In the genomic region with DNA sequence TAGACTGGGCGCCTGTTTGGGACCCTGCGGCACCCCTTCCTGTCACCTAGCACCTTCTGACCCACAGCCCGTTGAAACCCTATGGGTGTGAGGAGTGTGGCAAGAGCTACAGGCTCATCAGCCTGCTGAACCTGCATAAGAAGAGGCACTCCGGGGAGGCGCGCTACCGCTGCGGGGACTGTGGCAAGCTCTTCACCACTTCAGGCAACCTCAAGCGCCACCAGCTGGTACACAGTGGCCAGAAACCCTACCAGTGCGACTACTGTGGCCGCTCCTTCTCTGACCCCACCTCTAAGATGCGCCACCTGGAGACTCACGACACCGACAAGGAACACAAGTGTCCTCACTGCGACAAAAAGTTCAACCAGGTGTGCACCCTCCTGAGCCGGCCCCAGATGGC, we compare ENCODE assay signal across 24 mouse cellular contexts. TPM values are rescaled to one million over a fixed set of nuclear protein-coding genes. Genes with fewer than 3 reads are reported as not detected.
"Had no signal": no experiment of that assay in that cellular context is flagged by ENCODE, and none has a peak within 500 bp of the region (broad histone marks: within the 10 kb centered on the region; RNA-seq: fewer than 3 reads in every experiment).

No protein-coding gene starts in this region.

- H3K4me1 ChIP-seq: lung, embryonic 15.5 days had no signal

- H3K4me2 ChIP-seq: lung, embryonic 15.5 days; midbrain, embryonic 12.5 days; neural tube, embryonic 13.5 days; neural tube, embryonic 15.5 days; stomach, embryonic 15.5 days had no signal

- DNase-seq: lung, adult 2 months; lung, postnatal 10 days; lung, postnatal 4 days; midbrain, embryonic 14.5 days; retina, postnatal 1 day; right cerebral cortex, adult 18-20 months; right cerebral cortex, postnatal 25 days; right cerebral cortex, postnatal 4 days; thymus, adult 2 months; thymus, postnatal 25 days; thymus, postnatal 4 days had no signal

- H3K9me3 ChIP-seq: lung, embryonic 15.5 days; midbrain, embryonic 10.5 days; midbrain, embryonic 12.5 days; neural tube, embryonic 13.5 days; neural tube, embryonic 15.5 days; stomach, embryonic 15.5 days had no signal

- H3K9ac ChIP-seq: liver, postnatal 0 days; lung, embryonic 15.5 days; midbrain, embryonic 12.5 days; neural tube, embryonic 13.5 days; neural tube, embryonic 15.5 days; stomach, embryonic 15.5 days had no signal

- H3K27me3 ChIP-seq: lung, embryonic 15.5 days; midbrain, embryonic 12.5 days; neural tube, embryonic 13.5 days; neural tube, embryonic 15.5 days; stomach, embryonic 15.5 days had no signal

- H3K27ac ChIP-seq: lung, embryonic 15.5 days; midbrain, embryonic 10.5 days; midbrain, embryonic 12.5 days; neural tube, embryonic 13.5 days; neural tube, embryonic 15.5 days; stomach, embryonic 15.5 days; stomach, postnatal 0 days had no signal

- H3K4me3 ChIP-seq: lung, embryonic 15.5 days; midbrain, embryonic 10.5 days; midbrain, embryonic 12.5 days; myocyte; neural tube, embryonic 13.5 days; neural tube, embryonic 15.5 days; stomach, embryonic 15.5 days had no signal

- ATAC-seq: liver, postnatal 0 days; midbrain, embryonic 16.5 days had no signal

RNA-seq across cellular contexts. Expression of a gene that starts 28.8 kb away (rescaled TPM):
- polyA plus RNA-seq: liver, postnatal 0 days; lung, embryonic 15.5 days; midbrain, embryonic 10.5 days; myocyte; neural tube, embryonic 11.5 days; neural tube, embryonic 13.5 days; small intestine, adult 2 months; spleen, adult 2 months; stomach, embryonic 15.5 days; stomach, postnatal 0 days had no signal

RNA-seq across cellular contexts. Expression of a gene that starts 44.1 kb away (rescaled TPM):
- polyA plus RNA-seq: midbrain, embryonic 10.5 days; midbrain, embryonic 14.5 days; midbrain, embryonic 16.5 days; neural tube, embryonic 11.5 days; neural tube, embryonic 13.5 days had no signal

RNA-seq across cellular contexts. Expression of a gene that starts 48.9 kb away (rescaled TPM):
- polyA plus RNA-seq: liver, postnatal 0 days; lung, adult 2 months; lung, embryonic 15.5 days; midbrain, embryonic 10.5 days; midbrain, embryonic 12.5 days; midbrain, embryonic 14.5 days; midbrain, embryonic 16.5 days; neural tube, embryonic 11.5 days; neural tube, embryonic 13.5 days; small intestine, adult 2 months; stomach, embryonic 15.5 days; stomach, postnatal 0 days had no signal
